Mouse (Mus musculus): ENCODE measurements around the gene Cenpe.

Cenpe gene

GRCm38 (mm10) chr3:135280669-135281415 is 68.5 kb downstream of the Cenpe start, which contains the start of gene Bdh2:
Gene Bdh2, plus strand, starts transcription at chr3:135281221.
- peak; percentile 84 for DNase-seq (ENCODE audit: low read depth, low spot score)

GRCm38 (mm10) chr3:135281701-135282100 is 69.4 kb downstream of the Cenpe start:
- no peak for DNase-seq (ENCODE audit: low read depth, low spot score)

GRCm38 (mm10) chr3:135285256-135285655 is 72.9 kb downstream of the Cenpe start:
- no peak for DNase-seq (ENCODE audit: low read depth, low spot score)

GRCm38 (mm10) chr3:135285807-135286206 is 73.5 kb downstream of the Cenpe start:
- DNase-seq (ENCODE audit: low read depth, low spot score) = no peak

- no peak for DNase-seq (ENCODE audit: low read depth, low spot score)
Observed at GRCm38 (mm10) chr3:135288138-135288750, 75.9 kb downstream of the Cenpe start.

GRCm38 (mm10) chr3:135289148-135289547 is 76.8 kb downstream of the Cenpe start:
- DNase-seq (ENCODE audit: low read depth, low spot score) = no peak

GRCm38 (mm10) chr3:135290249-135290894 is 78.0 kb downstream of the Cenpe start:
- DNase-seq (ENCODE audit: low read depth, low spot score) = peak; percentile 60

GRCm38 (mm10) chr3:135293703-135294102 is 81.4 kb downstream of the Cenpe start:
- no peak for DNase-seq (ENCODE audit: low read depth, low spot score)

- no peak for DNase-seq (ENCODE audit: low read depth, low spot score)
Observed at GRCm38 (mm10) chr3:135295559-135295958, 83.2 kb downstream of the Cenpe start.

- no peak for DNase-seq (ENCODE audit: low read depth, low spot score)
Observed at GRCm38 (mm10) chr3:135298560-135298959, 86.2 kb downstream of the Cenpe start.

- no peak for DNase-seq (ENCODE audit: low read depth, low spot score)
Observed at GRCm38 (mm10) chr3:135300081-135300480, 87.7 kb downstream of the Cenpe start.

GRCm38 (mm10) chr3:135304060-135304459 is 91.7 kb downstream of the Cenpe start:
- DNase-seq (ENCODE audit: low read depth, low spot score) = no peak

GRCm38 (mm10) chr3:135304566-135304965 is 92.2 kb downstream of the Cenpe start:
- DNase-seq (ENCODE audit: low read depth, low spot score) = no peak

- no peak for DNase-seq (ENCODE audit: low read depth, low spot score)
Observed at GRCm38 (mm10) chr3:135307411-135308259, 95.3 kb downstream of the Cenpe start, which contains the start of gene Slc9b2. Gene Slc9b2, plus strand, starts transcription at chr3:135307700.

- DNase-seq (ENCODE audit: low read depth, low spot score) = no peak
Observed at GRCm38 (mm10) chr3:135312916-135313491, 100.7 kb downstream of the Cenpe start.

GRCm38 (mm10) chr3:135313727-135314126 is 101.4 kb downstream of the Cenpe start:
- no peak for DNase-seq (ENCODE audit: low read depth, low spot score)

GRCm38 (mm10) chr3:135314811-135315210 is 102.5 kb downstream of the Cenpe start:
- no peak for DNase-seq (ENCODE audit: low read depth, low spot score)

GRCm38 (mm10) chr3:135315720-135316425 is 103.5 kb downstream of the Cenpe start:
- no peak for DNase-seq (ENCODE audit: low read depth, low spot score)

- no peak for DNase-seq (ENCODE audit: low read depth, low spot score)
Observed at GRCm38 (mm10) chr3:135318331-135318730, 106.0 kb downstream of the Cenpe start.

Data from embryo, embryonic 11.5 days (tissue).